Mouse (Mus musculus): Measurements from ENCODE around the gene Zeb2.

The Zeb2 gene

GRCm38 (mm10) chr2:44998710-44999109, 118.5 kb downstream of the Zeb2 start:
- no peak for DNase-seq (ENCODE audit: low read depth, low spot score)

GRCm38 (mm10) chr2:44981646-44982045, 135.5 kb downstream of the Zeb2 start:
- DNase-seq (ENCODE audit: low read depth, low spot score): no peak

- no peak for DNase-seq (ENCODE audit: low read depth, low spot score)
These were observed 138.0 kb downstream of the Zeb2 start for GRCm38 (mm10) chr2:44979042-44979721.

GRCm38 (mm10) chr2:44978038-44978437, 139.2 kb downstream of the Zeb2 start:
- DNase-seq (ENCODE audit: low read depth, low spot score): no peak

GRCm38 (mm10) chr2:44977556-44977955, 139.6 kb downstream of the Zeb2 start:
- DNase-seq (ENCODE audit: low read depth, low spot score): no peak

GRCm38 (mm10) chr2:44977051-44977450, 140.1 kb downstream of the Zeb2 start:
- no peak for DNase-seq (ENCODE audit: low read depth, low spot score)

GRCm38 (mm10) chr2:44976484-44976883, 140.7 kb downstream of the Zeb2 start:
- no peak for DNase-seq (ENCODE audit: low read depth, low spot score)

- no peak for DNase-seq (ENCODE audit: low read depth, low spot score)
These were observed 143.4 kb downstream of the Zeb2 start for GRCm38 (mm10) chr2:44973828-44974227.

- no peak for DNase-seq (ENCODE audit: low read depth, low spot score)
These were observed 147.0 kb downstream of the Zeb2 start for GRCm38 (mm10) chr2:44970087-44970646.

- no peak for DNase-seq (ENCODE audit: low read depth, low spot score)
These were observed 147.6 kb downstream of the Zeb2 start for GRCm38 (mm10) chr2:44969640-44970039.

GRCm38 (mm10) chr2:44969226-44969625, 148.0 kb downstream of the Zeb2 start:
- peak; percentile 65 for DNase-seq (ENCODE audit: low read depth, low spot score)

GRCm38 (mm10) chr2:44965834-44966555, 151.2 kb downstream of the Zeb2 start:
- no peak for DNase-seq (ENCODE audit: low read depth, low spot score)

GRCm38 (mm10) chr2:44962620-44963019, 154.6 kb downstream of the Zeb2 start:
- DNase-seq (ENCODE audit: low read depth, low spot score): no peak

- DNase-seq (ENCODE audit: low read depth, low spot score): no peak
These were observed 156.0 kb downstream of the Zeb2 start for GRCm38 (mm10) chr2:44961192-44961591.

- no peak for DNase-seq (ENCODE audit: low read depth, low spot score)
These were observed 156.6 kb downstream of the Zeb2 start for GRCm38 (mm10) chr2:44960561-44960960.

- DNase-seq (ENCODE audit: low read depth, low spot score): no peak
These were observed 159.8 kb downstream of the Zeb2 start for GRCm38 (mm10) chr2:44957329-44957797.

GRCm38 (mm10) chr2:44956232-44956631, 161.0 kb downstream of the Zeb2 start:
- no peak for DNase-seq (ENCODE audit: low read depth, low spot score)

GRCm38 (mm10) chr2:44955506-44955905, 161.7 kb downstream of the Zeb2 start:
- no peak for DNase-seq (ENCODE audit: low read depth, low spot score)

GRCm38 (mm10) chr2:44954180-44954579, 163.0 kb downstream of the Zeb2 start:
- DNase-seq (ENCODE audit: low read depth, low spot score): no peak

- no peak for DNase-seq (ENCODE audit: low read depth, low spot score)
These were observed 164.3 kb downstream of the Zeb2 start for GRCm38 (mm10) chr2:44952830-44953422.

GRCm38 (mm10) chr2:44951651-44952213, 165.5 kb downstream of the Zeb2 start:
- no peak for DNase-seq (ENCODE audit: low read depth, low spot score)

- no peak for DNase-seq (ENCODE audit: low read depth, low spot score)
These were observed 172.5 kb downstream of the Zeb2 start for GRCm38 (mm10) chr2:44944689-44945088.
